Mouse (Mus musculus): ENCODE data around the gene Klhl29. TPM values are rescaled to one million over a fixed set of nuclear protein-coding genes. Genes with fewer than 3 reads are reported as not detected.

Gene Klhl29
- total RNA-seq, 1 experiment: 0.22 TPM

- Histone ChIP-seq H3K4me1 (ENCODE audit: control insufficient read depth in 2 of 2, insufficient read depth in 2 of 2, low read length in 2 of 2, poor library complexity in 1 of 2) (peaks cover 0 to 3% of the 10 kb centered on the region in 2 experiments; a peak in 1 of 4 replicates), H3K9ac (ENCODE audit: insufficient read depth, low read depth, low read length, poor library complexity, severe bottlenecking) (no peak overlapping the region), H3K4me3 (ENCODE audit: insufficient read depth in 1 of 2, low read depth in 1 of 2, low read length in 2 of 2, poor library complexity in 1 of 2, severe bottlenecking in 1 of 2) (no peak overlapping the region), H3K27ac (ENCODE audit: insufficient read depth, low read depth, low read length, poor library complexity, severe bottlenecking) (no peak overlapping the region), H3K9me3 (ENCODE audit: control insufficient read depth, insufficient read depth, low read depth, low read length) (no peaks in the 10 kb centered on the region), H3K36me3 (ENCODE audit: control insufficient read depth, insufficient read depth, low read length, poor library complexity, severe bottlenecking) (no peaks in the 10 kb centered on the region)
- no peak for TF ChIP-seq CHD2 (IDR thresholded peaks at IDR 0.05; ENCODE audit: low read depth, low read length)
- TF ChIP-seq HCFC1 (IDR thresholded peaks at IDR 0.05; ENCODE audit: borderline replicate concordance, insufficient read depth, low read length): no peak
- no peak for TF ChIP-seq MAFK (IDR thresholded peaks at IDR 0.05; ENCODE audit: insufficient read depth, low read depth, low read length)
- TF ChIP-seq ZC3H11A (IDR thresholded peaks at IDR 0.05; ENCODE audit: borderline replicate concordance, low read depth, low read length): no peak
- TF ChIP-seq ZNF384 (IDR thresholded peaks at IDR 0.05; ENCODE audit: low read depth, low read length): no peak
- in situ Hi-C loops (cut with MboI; ENCODE audit: low sequenced_read_pairs in 2 of 2, unreplicated experiment in 2 of 2): no loop called here
- no peak for DNase-seq (ENCODE audit: low read depth, low spot score)
Measured at GRCm38 (mm10) chr12:5210786-5211185, 164.7 kb downstream of the Klhl29 start.

- H3K36me3 ChIP-seq (ENCODE audit: control insufficient read depth, insufficient read depth, low read length, poor library complexity, severe bottlenecking): no peaks in the 10 kb centered on the region
- DNase-seq (ENCODE audit: low read depth, low spot score): no peak
- H3K9me3 ChIP-seq (ENCODE audit: control insufficient read depth, insufficient read depth, low read depth, low read length): no peaks in the 10 kb centered on the region
- H3K27ac ChIP-seq (ENCODE audit: insufficient read depth, low read depth, low read length, poor library complexity, severe bottlenecking): no peak overlapping the region
- peaks cover 0 to 3% of the 10 kb centered on the region in 2 experiments; a peak in 1 of 4 replicates for H3K4me1 ChIP-seq (ENCODE audit: control insufficient read depth in 2 of 2, insufficient read depth in 2 of 2, low read length in 2 of 2, poor library complexity in 1 of 2)
- in situ Hi-C loops (cut with MboI; ENCODE audit: low sequenced_read_pairs in 2 of 2, unreplicated experiment in 2 of 2): no loop called here
- TF ChIP-seq HCFC1 (IDR thresholded peaks at IDR 0.05; ENCODE audit: borderline replicate concordance, insufficient read depth, low read length) (no peak), MAFK (IDR thresholded peaks at IDR 0.05; ENCODE audit: insufficient read depth, low read depth, low read length) (no peak), ZNF384 (IDR thresholded peaks at IDR 0.05; ENCODE audit: low read depth, low read length) (no peak), ZC3H11A (IDR thresholded peaks at IDR 0.05; ENCODE audit: borderline replicate concordance, low read depth, low read length) (no peak), CHD2 (IDR thresholded peaks at IDR 0.05; ENCODE audit: low read depth, low read length) (no peak)
- H3K4me3 ChIP-seq (ENCODE audit: insufficient read depth in 1 of 2, low read depth in 1 of 2, low read length in 2 of 2, poor library complexity in 1 of 2, severe bottlenecking in 1 of 2): no peak overlapping the region
- H3K9ac ChIP-seq (ENCODE audit: insufficient read depth, low read depth, low read length, poor library complexity, severe bottlenecking): no peak overlapping the region
Measured at GRCm38 (mm10) chr12:5207941-5208905, 167.3 kb downstream of the Klhl29 start.

- no peak overlapping the region for H3K27ac ChIP-seq (ENCODE audit: insufficient read depth, low read depth, low read length, poor library complexity, severe bottlenecking)
- in situ Hi-C loops (cut with MboI; ENCODE audit: low sequenced_read_pairs in 2 of 2, unreplicated experiment in 2 of 2): no loop called here
- H3K9me3 ChIP-seq (ENCODE audit: control insufficient read depth, insufficient read depth, low read depth, low read length): no peaks in the 10 kb centered on the region
- no peaks in the 10 kb centered on the region for H3K36me3 ChIP-seq (ENCODE audit: control insufficient read depth, insufficient read depth, low read length, poor library complexity, severe bottlenecking)
- H3K4me1 ChIP-seq (ENCODE audit: control insufficient read depth in 2 of 2, insufficient read depth in 2 of 2, low read length in 2 of 2, poor library complexity in 1 of 2): peaks cover 0 to 3% of the 10 kb centered on the region in 2 experiments; a peak in 1 of 4 replicates
- no peak overlapping the region for H3K4me3 ChIP-seq (ENCODE audit: insufficient read depth in 1 of 2, low read depth in 1 of 2, low read length in 2 of 2, poor library complexity in 1 of 2, severe bottlenecking in 1 of 2)
- TF ChIP-seq MAFK (IDR thresholded peaks at IDR 0.05; ENCODE audit: insufficient read depth, low read depth, low read length) (no peak), CHD2 (IDR thresholded peaks at IDR 0.05; ENCODE audit: low read depth, low read length) (no peak), HCFC1 (IDR thresholded peaks at IDR 0.05; ENCODE audit: borderline replicate concordance, insufficient read depth, low read length) (no peak), ZC3H11A (IDR thresholded peaks at IDR 0.05; ENCODE audit: borderline replicate concordance, low read depth, low read length) (no peak), ZNF384 (IDR thresholded peaks at IDR 0.05; ENCODE audit: low read depth, low read length) (no peak)
- no peak for DNase-seq (ENCODE audit: low read depth, low spot score)
- H3K9ac ChIP-seq (ENCODE audit: insufficient read depth, low read depth, low read length, poor library complexity, severe bottlenecking): no peak overlapping the region
Measured at GRCm38 (mm10) chr12:5207172-5207571, 168.3 kb downstream of the Klhl29 start.

- no peak for DNase-seq (ENCODE audit: low read depth, low spot score)
Measured at GRCm38 (mm10) chr12:5204071-5204840, 171.2 kb downstream of the Klhl29 start.

More at GRCm38 (mm10) chr12:5204071-5204840, 171.2 kb downstream of the Klhl29 start:
- no peak overlapping the region for H3K27ac ChIP-seq (ENCODE audit: insufficient read depth, low read depth, low read length, poor library complexity, severe bottlenecking)
- no peak overlapping the region for H3K4me3 ChIP-seq (ENCODE audit: insufficient read depth in 1 of 2, low read depth in 1 of 2, low read length in 2 of 2, poor library complexity in 1 of 2, severe bottlenecking in 1 of 2)
- no peak overlapping the region for H3K9ac ChIP-seq (ENCODE audit: insufficient read depth, low read depth, low read length, poor library complexity, severe bottlenecking)
- no peaks in the 10 kb centered on the region for H3K36me3 ChIP-seq (ENCODE audit: control insufficient read depth, insufficient read depth, low read length, poor library complexity, severe bottlenecking)
- H3K9me3 ChIP-seq (ENCODE audit: control insufficient read depth, insufficient read depth, low read depth, low read length): no peaks in the 10 kb centered on the region
- in situ Hi-C loops (cut with MboI; ENCODE audit: low sequenced_read_pairs in 2 of 2, unreplicated experiment in 2 of 2): no loop called here
- H3K4me1 ChIP-seq (ENCODE audit: control insufficient read depth in 2 of 2, insufficient read depth in 2 of 2, low read length in 2 of 2, poor library complexity in 1 of 2): no peaks in the 10 kb centered on the region
- TF ChIP-seq ZNF384 (IDR thresholded peaks at IDR 0.05; ENCODE audit: low read depth, low read length) (no peak), MAFK (IDR thresholded peaks at IDR 0.05; ENCODE audit: insufficient read depth, low read depth, low read length) (no peak), HCFC1 (IDR thresholded peaks at IDR 0.05; ENCODE audit: borderline replicate concordance, insufficient read depth, low read length) (no peak), CHD2 (IDR thresholded peaks at IDR 0.05; ENCODE audit: low read depth, low read length) (no peak), ZC3H11A (IDR thresholded peaks at IDR 0.05; ENCODE audit: borderline replicate concordance, low read depth, low read length) (no peak)

All from ES-E14 (cell line).